Mouse (Mus musculus) E14TG2a.4 (cell line): ENCODE data around the gene Marco.

Experiments
- H3K27me3 ChIP-seq: 2 replicates; pipeline ENCODE4 v1.6.1; 2014; ENCODE audit warnings: low read length, control low read depth; ENCODE audit not compliant: insufficient read depth
- H3K36me3 ChIP-seq: 2 replicates; pipeline ENCODE4 v1.6.1; 2014; ENCODE audit warnings: low read length, control low read depth; ENCODE audit not compliant: insufficient read depth
- H3K4me1 ChIP-seq: replicated peaks from 2 replicates; pipeline ENCODE4 v1.6.1; 2014; ENCODE audit warnings: low read depth, low read length, control low read depth
- H3K4me3 ChIP-seq: replicated peaks from 2 replicates; pipeline ENCODE4 v1.5.1; 2014; ENCODE audit warnings: mild to moderate bottlenecking, low read length
- H3K9me3 ChIP-seq: 2 replicates; pipeline ENCODE4 v1.6.1; 2014; ENCODE audit warnings: low read length, control low read depth
- CTCF ChIP-seq: conservative IDR thresholded peaks from 2 replicates; pipeline ENCODE4 v1.5.1; 2014; ENCODE audit warnings: low read length
- NANOG ChIP-seq: IDR thresholded peaks from 2 replicates; pipeline ENCODE4 v1.6.1; 2014; ENCODE audit warnings: borderline replicate concordance, low read length, mixed read lengths
- POU5F1 ChIP-seq: IDR thresholded peaks from 2 replicates; pipeline ENCODE4 v1.6.1; 2014; ENCODE audit warnings: low read length, borderline replicate concordance

The Marco gene

DNA sequence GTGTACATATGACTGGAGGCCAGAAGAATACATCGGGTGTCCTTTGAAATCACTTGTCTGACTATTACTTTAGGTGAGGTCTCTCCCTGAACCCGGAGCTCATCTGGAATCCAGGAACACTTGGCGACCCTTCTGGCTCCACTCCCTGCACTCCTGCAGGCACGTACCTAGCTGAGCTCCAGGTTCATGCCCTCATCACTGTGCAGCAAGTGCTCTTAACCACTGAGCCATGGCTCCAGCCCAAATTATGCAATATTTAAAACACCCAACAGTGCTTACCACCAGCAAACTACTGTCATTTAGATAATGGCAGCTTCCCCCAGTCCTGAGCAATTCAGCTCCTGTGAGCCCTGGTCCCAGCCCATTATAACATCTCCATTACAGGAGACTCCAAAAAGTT, 4.2 kb upstream of the Marco start:
- no peaks in the 10 kb centered on the region for H3K36me3 ChIP-seq
- no peak overlapping the region for H3K4me3 ChIP-seq
- no peak for TF ChIP-seq POU5F1
- no peak for TF ChIP-seq NANOG
- no peak for TF ChIP-seq CTCF
- no peaks in the 10 kb centered on the region for H3K9me3 ChIP-seq
- peaks cover 7% of the 10 kb centered on the region; the same call in 1 of the 2 replicates for H3K27me3 ChIP-seq
- H3K4me1 ChIP-seq = no peaks in the 10 kb centered on the region

DNA sequence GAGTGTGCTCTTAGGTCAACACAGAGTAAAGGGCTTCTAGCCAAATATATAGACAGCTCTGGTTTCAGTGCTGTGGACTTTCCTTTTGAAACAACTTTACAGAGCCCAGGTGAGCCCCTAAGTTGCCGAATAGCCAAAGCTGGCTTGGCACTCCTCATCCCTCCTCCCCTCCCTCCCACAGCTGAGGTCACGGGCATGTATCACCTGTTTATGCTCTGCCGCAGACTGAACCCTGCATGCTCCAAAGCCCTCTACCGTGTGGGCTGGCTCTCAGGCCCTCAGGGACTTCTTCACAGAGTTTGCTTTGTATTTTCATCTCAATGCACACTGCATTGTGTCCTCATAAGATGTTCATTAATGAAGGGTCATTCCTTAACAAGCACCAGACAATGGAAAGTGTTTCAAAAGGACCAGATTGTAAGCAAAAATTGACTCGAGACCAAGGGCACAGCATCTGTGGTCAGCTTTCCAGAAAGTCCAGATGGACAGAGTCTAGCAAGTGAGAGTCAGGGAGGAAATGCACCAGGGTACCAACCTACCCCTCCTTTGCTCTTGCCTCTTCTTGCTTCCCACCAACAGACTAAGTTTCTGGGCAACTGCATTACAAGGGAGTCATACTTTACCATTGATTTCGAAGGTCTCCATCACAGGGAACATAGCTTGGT, 646 bp downstream of the Marco start:
- no peaks in the 10 kb centered on the region for H3K4me1 ChIP-seq
- H3K27me3 ChIP-seq = peaks cover 12% of the 10 kb centered on the region; the same call in 1 of the 2 replicates
- H3K9me3 ChIP-seq = no peaks in the 10 kb centered on the region
- H3K36me3 ChIP-seq = no peaks in the 10 kb centered on the region
- no peak overlapping the region for H3K4me3 ChIP-seq
- no peak for TF ChIP-seq NANOG
- no peak for TF ChIP-seq CTCF
- TF ChIP-seq POU5F1 = no peak

DNA sequence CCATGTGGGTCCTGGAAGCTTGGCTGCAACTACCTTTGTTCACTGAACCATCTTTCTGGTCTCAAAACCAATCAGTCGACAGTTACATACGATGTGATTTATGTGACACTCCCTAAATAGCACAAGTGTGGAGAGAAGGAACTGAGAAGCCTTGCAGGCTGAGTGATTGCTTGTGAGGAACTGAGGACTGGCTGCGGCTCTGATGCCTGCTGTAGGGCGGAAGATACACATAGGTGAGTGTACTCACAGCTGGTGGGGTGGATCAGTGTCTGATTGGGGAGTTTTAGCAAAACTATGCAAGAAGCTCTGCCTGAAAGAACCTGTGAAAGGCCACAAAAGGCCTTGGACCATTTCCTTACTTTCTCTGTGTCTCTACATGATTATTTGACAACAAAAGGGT, 3.3 kb downstream of the Marco start:
- Histone ChIP-seq H3K9me3 (no peaks in the 10 kb centered on the region), H3K4me1 (no peaks in the 10 kb centered on the region), H3K27me3 (peaks cover 12% of the 10 kb centered on the region; the same call in 1 of the 2 replicates), H3K36me3 (no peaks in the 10 kb centered on the region), H3K4me3 (no peak overlapping the region)
- TF ChIP-seq POU5F1 (no peak), CTCF (no peak), NANOG (no peak)

DNA sequence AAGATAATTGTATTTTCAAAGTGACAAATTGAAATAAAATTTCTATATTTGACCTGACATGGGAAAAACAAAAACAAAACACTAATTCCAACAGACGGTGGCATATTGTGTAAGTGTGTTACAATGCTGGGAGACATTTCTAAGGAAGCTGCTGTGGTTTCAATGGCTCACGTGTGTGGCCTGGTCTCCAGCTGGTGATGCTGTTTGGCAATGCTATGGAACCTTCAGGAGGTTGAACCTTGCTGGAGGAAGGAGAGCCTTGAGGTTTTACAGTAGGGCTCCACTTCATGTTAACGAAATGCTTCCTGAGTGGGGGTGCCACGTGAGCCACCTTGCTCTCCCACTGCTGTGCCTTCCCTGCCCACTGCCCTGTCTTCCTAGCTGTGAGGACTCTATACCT, 6.8 kb downstream of the Marco start:
- TF ChIP-seq NANOG (no peak), CTCF (no peak), POU5F1 (no peak)
- H3K36me3 ChIP-seq = no peaks in the 10 kb centered on the region
- no peaks in the 10 kb centered on the region for H3K9me3 ChIP-seq
- 0 out of 2 replicates have a peak, but pooled peaks cover 2% of the 10 kb centered on the region for H3K27me3 ChIP-seq
- H3K4me1 ChIP-seq = no peaks in the 10 kb centered on the region
- no peak overlapping the region for H3K4me3 ChIP-seq

DNA sequence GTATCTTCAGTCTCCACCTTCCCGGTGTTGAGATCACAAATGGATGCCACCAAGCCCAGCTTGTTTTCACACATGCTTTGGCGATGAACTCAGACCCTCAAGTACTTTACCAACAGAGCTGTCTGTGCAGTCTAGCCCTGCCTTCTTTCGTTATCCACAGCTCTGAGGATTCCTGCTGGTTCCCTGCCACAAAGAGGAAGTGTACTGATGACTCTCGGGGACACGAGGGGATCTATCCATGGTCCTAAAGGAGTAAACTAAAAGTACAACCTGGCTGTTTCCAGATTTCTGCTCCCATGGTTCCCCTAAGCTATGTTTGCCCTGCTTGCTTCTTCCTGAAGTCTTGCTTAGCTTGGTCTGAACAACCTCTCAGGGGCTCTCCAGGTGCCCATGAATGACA, 23.9 kb downstream of the Marco start:
- H3K36me3 ChIP-seq = no peaks in the 10 kb centered on the region
- no peaks in the 10 kb centered on the region for H3K4me1 ChIP-seq
- TF ChIP-seq CTCF = no peak
- TF ChIP-seq NANOG = no peak
- TF ChIP-seq POU5F1 = no peak
- H3K4me3 ChIP-seq = no peak overlapping the region
- 0 out of 2 replicates have a peak, but pooled peaks cover 3% of the 10 kb centered on the region for H3K27me3 ChIP-seq
- peaks cover 12% of the 10 kb centered on the region for H3K9me3 ChIP-seq

DNA sequence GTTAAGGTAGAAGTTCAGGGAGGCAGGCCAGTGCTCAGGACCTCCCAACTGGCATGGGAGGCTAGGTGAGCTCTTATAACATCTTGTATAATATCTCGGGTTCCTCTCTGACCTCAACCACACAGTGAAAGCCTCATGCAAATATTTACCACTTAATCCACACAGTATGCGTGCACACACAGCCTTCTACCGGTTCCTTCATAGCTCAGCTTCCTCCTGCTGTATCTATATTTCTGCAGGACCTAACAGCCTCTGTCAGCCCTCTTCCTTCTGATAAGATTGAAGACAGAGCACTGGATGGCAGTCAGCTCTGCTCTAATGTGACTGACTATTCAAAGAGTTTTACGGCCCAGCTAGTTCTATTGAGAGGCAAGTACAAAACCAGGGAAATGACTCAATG, 30.0 kb downstream of the Marco start:
- Histone ChIP-seq H3K4me3 (no peak overlapping the region), H3K27me3 (0 out of 2 replicates have a peak, but pooled peaks cover 3% of the 10 kb centered on the region), H3K36me3 (no peaks in the 10 kb centered on the region), H3K9me3 (no peaks in the 10 kb centered on the region), H3K4me1 (peaks cover 5% of the 10 kb centered on the region; the same call in 1 of the 2 replicates)
- TF ChIP-seq NANOG (no peak), CTCF (no peak), POU5F1 (no peak)

DNA sequence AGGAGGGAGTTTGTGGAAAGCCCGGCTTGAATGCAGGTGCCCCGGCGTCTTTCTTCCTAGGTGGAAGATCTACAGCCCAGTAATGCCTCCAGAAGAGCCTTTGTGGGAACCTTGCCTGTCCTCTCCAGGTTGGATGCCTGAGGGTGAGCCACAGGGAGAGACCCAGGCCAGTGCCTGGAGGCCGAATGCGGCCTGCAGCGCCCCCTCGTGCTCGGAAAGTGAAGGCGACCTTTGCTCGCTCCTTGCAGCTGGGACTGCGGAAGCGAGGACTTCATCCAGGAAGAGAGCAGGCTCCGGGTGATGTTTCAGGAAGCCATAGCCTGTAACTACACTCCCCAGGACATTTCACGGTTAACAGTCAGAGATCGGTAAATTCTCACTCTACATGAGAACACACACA, 35.9 kb downstream of the Marco start:
- H3K4me1 ChIP-seq = peaks cover 8% of the 10 kb centered on the region; the same call in 1 of the 2 replicates
- H3K9me3 ChIP-seq = no peaks in the 10 kb centered on the region
- H3K36me3 ChIP-seq = no peaks in the 10 kb centered on the region
- H3K27me3 ChIP-seq = peaks cover 6% of the 10 kb centered on the region; the same call in 1 of the 2 replicates
- no peak overlapping the region for H3K4me3 ChIP-seq
- TF ChIP-seq CTCF (peak; percentile 24; the same call in 1 of the 2 replicates), POU5F1 (no peak), NANOG (no peak)

DNA sequence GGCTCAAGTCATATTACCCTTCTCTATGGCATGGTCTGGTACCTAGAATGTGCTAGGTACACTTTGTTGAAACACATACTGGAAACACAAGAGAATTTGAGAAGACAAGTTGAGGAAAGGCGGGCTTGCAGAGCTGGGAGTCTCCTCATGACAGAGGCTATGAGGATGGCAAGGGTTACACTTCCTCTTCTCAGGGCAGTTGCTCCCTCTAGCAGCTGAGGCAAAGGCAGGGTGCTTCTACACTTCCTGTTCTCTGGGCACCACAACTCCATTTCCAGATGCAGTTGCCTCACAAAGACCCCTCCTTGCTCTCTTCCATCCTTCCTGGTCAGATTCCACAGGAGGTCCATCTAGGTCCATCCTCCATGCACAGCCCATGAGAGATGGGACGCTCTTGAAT, 37.5 kb downstream of the Marco start:
- TF ChIP-seq POU5F1 (no peak), NANOG (no peak), CTCF (no peak)
- no peaks in the 10 kb centered on the region for H3K9me3 ChIP-seq
- peaks cover 8% of the 10 kb centered on the region; the same call in 1 of the 2 replicates for H3K4me1 ChIP-seq
- H3K36me3 ChIP-seq = no peaks in the 10 kb centered on the region
- no peak overlapping the region for H3K4me3 ChIP-seq
- H3K27me3 ChIP-seq = peaks cover 6% of the 10 kb centered on the region; the same call in 1 of the 2 replicates
